Mouse (Mus musculus) spleen, postnatal 0 days (tissue): Measurements from ENCODE around the gene Necab2. TPM values are rescaled to one million over a fixed set of nuclear protein-coding genes. Genes with fewer than 3 reads are reported as not detected.

Source experiments
- polyA plus RNA-seq: library from polyadenylated mRNA; unstranded; fragments of >200 nt; fragmentation: Nextera tagmentation; extraction: Ambion mirVana; gene quantifications from 2 replicates; pipeline ENCODE4 v1.2.1, GENCODE M21; 2015

Gene Necab2
- polyA plus RNA-seq = 0.10 and 0.17 TPM in 2 replicates

GRCm38 (mm10) chr8:119446211-119446989 is at the start of gene Necab2:
TSS of gene Necab2 (plus strand) at chr8:119446719.

GRCm38 (mm10) chr8:119433582-119434174 is 12.8 kb upstream of the Necab2 start, which contains the start of gene Osgin1:
TSS of gene Osgin1 (plus strand) at chr8:119434124.

GRCm38 (mm10) chr8:119501598-119501997 is 55.1 kb downstream of the Necab2 start, which contains the start of gene Slc38a8:
TSS of gene Slc38a8 (minus strand) at chr8:119501698.

Other genes with a start within 250 kb of the Necab2 start
- 111 and 126 TPM in 2 replicates for gene Hsbp1, start 102.2 kb upstream of the Necab2 start, polyA plus RNA-seq
- 6.4 and 8.5 TPM in 2 replicates for gene Mlycd, start 51.8 kb upstream of the Necab2 start, polyA plus RNA-seq
- 3.2 and 3.8 TPM in 2 replicates for gene Osgin1, start 12.6 kb upstream of the Necab2 start, polyA plus RNA-seq
- gene Slc38a8, start 55.0 kb downstream of the Necab2 start, polyA plus RNA-seq = 0.05 TPM in 1 of 2 replicates, not detected in the other
- 28.4 and 30.8 TPM in 2 replicates for gene Mbtps1, start 112.0 kb downstream of the Necab2 start, polyA plus RNA-seq
- gene Hsdl1, start 128.5 kb downstream of the Necab2 start, polyA plus RNA-seq = 22.4 and 25.1 TPM in 2 replicates
- gene Dnaaf1, start 128.5 kb downstream of the Necab2 start, polyA plus RNA-seq = 0.06 TPM in 1 of 2 replicates, not detected in the other
- gene Taf1c, start 158.5 kb downstream of the Necab2 start, polyA plus RNA-seq = 8.2 and 9.6 TPM in 2 replicates
- gene Adad2, start 166.0 kb downstream of the Necab2 start, polyA plus RNA-seq = not detected in 2 replicates
- 0.04 and 0.06 TPM in 2 replicates for gene Kcng4, start 189.0 kb downstream of the Necab2 start, polyA plus RNA-seq
- gene Wfdc1, start 219.6 kb downstream of the Necab2 start, polyA plus RNA-seq = 3.5 and 4.4 TPM in 2 replicates